Comparison of ENCODE assay signal across 14 mouse cellular contexts in genomic region chr8:120213939-120214338, GRCm38 (mm10). TPM values are rescaled to one million over a fixed set of nuclear protein-coding genes. Genes with fewer than 3 reads are reported as not detected.
DNase-seq lines count a peak whose midpoint lies in the region; ATAC-seq and TF ChIP-seq lines count a peak whose summit lies in the region.
"Had no signal": no experiment of that assay in that cellular context is flagged by ENCODE, and none has a peak within 500 bp of the region (broad histone marks: within the 10 kb centered on the region; RNA-seq: fewer than 3 reads in every experiment).

No protein-coding gene starts in this region.

- no peak overlapping the region for H3K9ac ChIP-seq in hindbrain, postnatal 0 days (replicated peaks; ENCODE audit: low read length)
- no peak overlapping the region for H3K9ac ChIP-seq in hindbrain, embryonic 11.5 days (ENCODE audit: low read depth, low read length)
- no peak overlapping the region for H3K9ac ChIP-seq in intestine, postnatal 0 days (ENCODE audit: low read depth, low read length)
- H3K9ac ChIP-seq: hindbrain, embryonic 14.5 days had no signal

- no peak overlapping the region for H3K4me2 ChIP-seq in hindbrain, postnatal 0 days (ENCODE audit: low read depth, low read length)
- no peak overlapping the region for H3K4me2 ChIP-seq in hindbrain, embryonic 11.5 days (replicated peaks; ENCODE audit: low read depth, low read length)
- H3K4me2 ChIP-seq in intestine, postnatal 0 days (replicated peaks; ENCODE audit: low read depth): no peak overlapping the region
- H3K4me2 ChIP-seq: hindbrain, embryonic 14.5 days had no signal

- no peaks in the 10 kb centered on the region for H3K9me3 ChIP-seq in hindbrain, postnatal 0 days (ENCODE audit: low read length)
- H3K9me3 ChIP-seq in hindbrain, embryonic 11.5 days (ENCODE audit: control insufficient read depth, low read length): no peaks in the 10 kb centered on the region
- H3K9me3 ChIP-seq in intestine, postnatal 0 days (ENCODE audit: control insufficient read depth): no peaks in the 10 kb centered on the region

- no peak for TF ChIP-seq CTCF in hindbrain, postnatal 0 days (IDR thresholded peaks at IDR 0.05; ENCODE audit: low read depth)
- no peak for TF ChIP-seq CTCF in intestine, postnatal 0 days (IDR thresholded peaks at IDR 0.05; ENCODE audit: low read depth)

- H3K27ac ChIP-seq in hindbrain, postnatal 0 days: no peak overlapping the region
- no peak overlapping the region for H3K27ac ChIP-seq in hindbrain, embryonic 11.5 days (ENCODE audit: low read depth, low read length)
- H3K27ac ChIP-seq in intestine, postnatal 0 days (ENCODE audit: low read depth, low read length): no peak overlapping the region
- H3K27ac ChIP-seq: hindbrain, embryonic 14.5 days; layer of hippocampus, adult 2 months had no signal

- no peaks in the 10 kb centered on the region for H3K27me3 ChIP-seq in hindbrain, postnatal 0 days (ENCODE audit: insufficient read depth, low read length)
- H3K27me3 ChIP-seq in hindbrain, embryonic 11.5 days (ENCODE audit: control insufficient read depth, insufficient read depth, low read length): no peaks in the 10 kb centered on the region
- no peaks in the 10 kb centered on the region; the same call in 1 of the 2 replicates for H3K27me3 ChIP-seq in intestine, postnatal 0 days (replicated peaks; ENCODE audit: control insufficient read depth, insufficient read depth, low read length)

- DNase-seq in hindbrain, postnatal 0 days (ENCODE audit: low spot score): peak; percentile 81
- DNase-seq in hindbrain, embryonic 11.5 days (ENCODE audit: low spot score): no peak
- peak; percentile 52 for DNase-seq in adipocyte (ENCODE audit: low spot score)
- peak; percentile 95 for DNase-seq in cerebellum, adult 11-12 months
- DNase-seq in heart, adult 8-10 months (ENCODE audit: low spot score): peak; percentile 75
- DNase-seq in urinary bladder, adult 18-20 months (ENCODE audit: low spot score in 2 of 2): no peak
- DNase-seq in urinary bladder, postnatal 4 days (ENCODE audit: low spot score in 2 of 2): no peak
- DNase-seq: lung, adult 2 months; right cerebral cortex, postnatal 4 days; thymus, postnatal 25 days had no signal

- H3K4me1 ChIP-seq in hindbrain, postnatal 0 days (ENCODE audit: insufficient read depth, low read length): peaks cover 12% of the 10 kb centered on the region
- H3K4me1 ChIP-seq in hindbrain, embryonic 11.5 days (replicated peaks; ENCODE audit: control insufficient read depth, insufficient read depth, low read length): peaks cover 14% of the 10 kb centered on the region
- H3K4me1 ChIP-seq in intestine, postnatal 0 days (replicated peaks; ENCODE audit: control insufficient read depth, insufficient read depth, low read length): peaks cover 6% of the 10 kb centered on the region

- WGBS in hindbrain, postnatal 0 days: 55% methylated on average over 5 of the region's 5 CpGs
- 63% methylated on average over 5 of the region's 5 CpGs for WGBS in hindbrain, embryonic 11.5 days
- 80% methylated on average over 5 of the region's 5 CpGs for WGBS in intestine, postnatal 0 days

- H3K36me3 ChIP-seq in hindbrain, postnatal 0 days (ENCODE audit: insufficient read depth, low read length): no peaks in the 10 kb centered on the region
- no peaks in the 10 kb centered on the region for H3K36me3 ChIP-seq in hindbrain, embryonic 11.5 days (ENCODE audit: control insufficient read depth, insufficient read depth, low read length)
- H3K36me3 ChIP-seq in intestine, postnatal 0 days (ENCODE audit: control insufficient read depth, insufficient read depth): no peaks in the 10 kb centered on the region

- ATAC-seq in hindbrain, postnatal 0 days: peak; percentile 10; the same call in 1 of the 2 replicates
- no peak for ATAC-seq in hindbrain, embryonic 11.5 days (ENCODE audit: low FRiP score)
- ATAC-seq in intestine, postnatal 0 days: no peak

- H3K4me3 ChIP-seq in hindbrain, postnatal 0 days (ENCODE audit: low read length): no peak overlapping the region
- no peak overlapping the region for H3K4me3 ChIP-seq in hindbrain, embryonic 11.5 days (ENCODE audit: low read depth, low read length)
- no peak overlapping the region for H3K4me3 ChIP-seq in intestine, postnatal 0 days (ENCODE audit: low read depth, low read length)
- H3K4me3 ChIP-seq: erythroblast, embryonic 14.5 days; layer of hippocampus, adult 2 months had no signal

RNA-seq across cellular contexts. Expression of gene Gse1, which starts 14.3 kb away (rescaled TPM):
- total RNA-seq in hindbrain, postnatal 0 days (2014; rRNA removed): 37.5 and 48.3 TPM in 2 replicates
- polyA plus RNA-seq in hindbrain, postnatal 0 days (2015; fragmentation: Nextera tagmentation; extraction: Ambion mirVana): 12.3 and 13.4 TPM in 2 replicates
- 16.5 and 17.8 TPM in 2 replicates for polyA plus RNA-seq in hindbrain, embryonic 11.5 days (2014; fragmentation: Nextera tagmentation; extraction: Ambion mirVana)
- 10 to 100 TPM; 18.9 to 29.1 (median 23.3) TPM for total RNA-seq in heart, adult 8-10 months (2022)
- 6.4 and 7.8 TPM in 2 replicates for polyA plus RNA-seq in intestine, postnatal 0 days (2015; fragmentation: Nextera tagmentation; extraction: Ambion mirVana)

RNA-seq across cellular contexts. Expression of gene Fam92b, which starts 36.7 kb away (rescaled TPM):
- 1.2 and 3.3 TPM in 2 replicates for total RNA-seq in hindbrain, postnatal 0 days (2014; rRNA removed)
- 1.6 and 2.0 TPM in 2 replicates for polyA plus RNA-seq in hindbrain, postnatal 0 days (2015; fragmentation: Nextera tagmentation; extraction: Ambion mirVana)
- 2.1 and 2.7 TPM in 2 replicates for polyA plus RNA-seq in hindbrain, embryonic 11.5 days (2014; fragmentation: Nextera tagmentation; extraction: Ambion mirVana)
- not detected for total RNA-seq in heart, adult 8-10 months (2022)
- 0.29 TPM in 1 of 2 replicates, not detected in the other for polyA plus RNA-seq in intestine, postnatal 0 days (2015; fragmentation: Nextera tagmentation; extraction: Ambion mirVana)
- polyA plus RNA-seq: erythroblast, embryonic 14.5 days had no signal

Comparison
In these comparisons a context has a peak if more than half of its experiments do, and no peak if none do; other contexts are left out.
1. DNase-seq: peak in hindbrain, postnatal 0 days (single experiment), adipocyte (single experiment), cerebellum, adult 11-12 months (single experiment) and heart, adult 8-10 months (single experiment); none in hindbrain, embryonic 11.5 days (single experiment), urinary bladder, adult 18-20 months (0 of 2) and urinary bladder, postnatal 4 days (0 of 2).